In genomic region chr6:50531003-50531402, GRCm38 (mm10) we compare ENCODE assay signal across 12 mouse cellular contexts.
"Had no signal": no experiment of that assay in that cellular context is flagged by ENCODE, and none has a peak within 500 bp of the region (broad histone marks: within the 10 kb centered on the region; RNA-seq: fewer than 3 reads in every experiment).

No protein-coding gene starts in this region.

- H3K9me3 ChIP-seq: intestine, embryonic 15.5 days; liver, embryonic 12.5 days; liver, embryonic 15.5 days; lung, embryonic 15.5 days; midbrain, embryonic 12.5 days had no signal

- H3K27ac ChIP-seq: intestine, embryonic 15.5 days; liver, embryonic 12.5 days; liver, embryonic 15.5 days; lung, embryonic 15.5 days; midbrain, embryonic 12.5 days had no signal

- H3K4me2 ChIP-seq: intestine, embryonic 15.5 days; liver, embryonic 12.5 days; liver, embryonic 15.5 days; lung, embryonic 15.5 days; midbrain, embryonic 12.5 days had no signal

- H3K4me3 ChIP-seq: intestine, embryonic 15.5 days; liver, embryonic 12.5 days; liver, embryonic 15.5 days; lung, embryonic 15.5 days; midbrain, embryonic 12.5 days had no signal

- H3K9ac ChIP-seq: intestine, embryonic 15.5 days; liver, embryonic 12.5 days; liver, embryonic 15.5 days; lung, embryonic 15.5 days; midbrain, embryonic 12.5 days had no signal

- H3K4me1 ChIP-seq: intestine, embryonic 15.5 days; liver, embryonic 12.5 days; liver, embryonic 15.5 days; lung, embryonic 15.5 days had no signal

- ATAC-seq: intestine, embryonic 15.5 days; liver, embryonic 12.5 days had no signal

- H3K27me3 ChIP-seq: intestine, embryonic 15.5 days; liver, embryonic 12.5 days; lung, embryonic 15.5 days; midbrain, embryonic 12.5 days had no signal

- DNase-seq: left cerebral cortex, postnatal 4 days; liver; lung, adult 18-20 months; lung, postnatal 10 days; lung, postnatal 36 days; thymus, adult 18-20 months; thymus, postnatal 36 days had no signal

- H3K36me3 ChIP-seq: intestine, embryonic 15.5 days; liver, embryonic 12.5 days; liver, embryonic 15.5 days; lung, embryonic 15.5 days; midbrain, embryonic 12.5 days had no signal
